Mouse (Mus musculus): Measurements from ENCODE around the gene Rph3a.
"Not testable (repeated sequence)": the region's sequence is repeated elsewhere in the genome, so short reads cannot be mapped to it uniquely, and the experiment has no call there.

Rph3a gene

GRCm38 (mm10) chr5:120906791-120907733 is 102.8 kb downstream of the Rph3a start, which contains the start of gene Oas1a:
Oas1a (minus strand) TSS chr5:120907521.
- DNase-seq, result not testable (repeated sequence)

- no peak for DNase-seq
Measured at GRCm38 (mm10) chr5:120902056-120902455, 107.8 kb downstream of the Rph3a start.

- no peak for DNase-seq
Measured at GRCm38 (mm10) chr5:120900666-120901065, 109.2 kb downstream of the Rph3a start.

- no peak for DNase-seq
Measured at GRCm38 (mm10) chr5:120898726-120899125, 111.2 kb downstream of the Rph3a start.

GRCm38 (mm10) chr5:120898307-120898706 is 111.6 kb downstream of the Rph3a start:
- DNase-seq, result no peak

GRCm38 (mm10) chr5:120895231-120895900 is 114.5 kb downstream of the Rph3a start:
- DNase-seq, result no peak

GRCm38 (mm10) chr5:120894692-120895091 is 115.2 kb downstream of the Rph3a start:
- not testable (repeated sequence) for DNase-seq

GRCm38 (mm10) chr5:120893866-120894265 is 116.0 kb downstream of the Rph3a start:
- not testable (repeated sequence) for DNase-seq

GRCm38 (mm10) chr5:120892243-120892660 is 117.6 kb downstream of the Rph3a start:
- no peak for DNase-seq

GRCm38 (mm10) chr5:120891566-120892242 is 118.2 kb downstream of the Rph3a start:
- peak; percentile 14 for DNase-seq

- DNase-seq, result no peak
Measured at GRCm38 (mm10) chr5:120890991-120891390, 118.9 kb downstream of the Rph3a start.
